Mouse (Mus musculus): ENCODE measurements around the gene Mrpl12. TPM values are rescaled to one million over a fixed set of nuclear protein-coding genes. Genes with fewer than 3 reads are reported as not detected.

Mrpl12 gene
- polyA plus RNA-seq, 1 experiment from 2014 or later = 176 TPM

- peaks cover 32% of the 10 kb centered on the region for H3K36me3 ChIP-seq (ENCODE audit: insufficient read depth, low read length)
- H3K9ac ChIP-seq (replicated peaks; ENCODE audit: low read length) = peak within 1 kb of the TSS; percentile 89
- H3K4me3 ChIP-seq (ENCODE audit: low read length) = peak within 1 kb of the TSS; percentile 94
- under 1% methylated on average over 54 of the region's 54 CpGs for WGBS
- H3K27me3 ChIP-seq (ENCODE audit: insufficient read depth, low read length) = no peaks in the 10 kb centered on the region
- peaks cover 19% of the 10 kb centered on the region for H3K4me1 ChIP-seq (ENCODE audit: insufficient read depth, low read length)
- no peaks in the 10 kb centered on the region for H3K9me3 ChIP-seq (ENCODE audit: low read length)
- peak within 1 kb of the TSS; percentile 79 for H3K4me2 ChIP-seq (replicated peaks; ENCODE audit: low read depth, low read length)
- peak within 1 kb of the TSS; percentile 76 for H3K27ac ChIP-seq (ENCODE audit: low read length)
- ATAC-seq (ENCODE audit: low FRiP score, low TSS enrichment) = peak; percentile 100
These were observed 17.2 kb upstream of the Mrpl12 start, which contains the start of gene Arl16 for GRCm38 (mm10) chr11:120467051-120467735. Gene Arl16 (minus strand): TSS chr11:120467607.

DNA sequence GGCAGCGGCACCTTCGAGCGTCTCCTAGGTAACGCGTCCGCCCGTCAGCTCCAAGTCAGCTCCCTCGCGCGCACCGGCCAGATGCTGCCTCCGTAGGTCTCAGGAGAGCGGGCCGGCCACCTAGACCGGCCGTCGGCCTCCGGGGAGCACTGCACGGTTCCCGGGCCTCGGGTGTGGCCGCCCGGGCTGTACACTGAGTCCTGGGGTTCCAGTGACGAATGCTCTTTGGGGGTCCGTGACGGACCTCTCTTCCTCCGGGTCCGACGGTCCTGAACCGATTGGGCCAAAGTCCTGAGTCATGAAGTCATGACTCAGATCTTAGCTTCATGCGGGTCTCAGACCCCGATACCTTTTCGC, 16.7 kb upstream of the Mrpl12 start:
- WGBS = 0% methylated on average over 33 of the region's 33 CpGs
- no peaks in the 10 kb centered on the region for H3K27me3 ChIP-seq (ENCODE audit: insufficient read depth, low read length)
- peak overlapping the region; percentile 41; the same call in 1 of the 2 replicates for H3K27ac ChIP-seq (ENCODE audit: low read length)
- no peaks in the 10 kb centered on the region for H3K9me3 ChIP-seq (ENCODE audit: low read length)
- H3K4me1 ChIP-seq (ENCODE audit: insufficient read depth, low read length) = peaks cover 19% of the 10 kb centered on the region
- peak overlapping the region; percentile 89 for H3K9ac ChIP-seq (replicated peaks; ENCODE audit: low read length)
- peak overlapping the region; percentile 94 for H3K4me3 ChIP-seq (ENCODE audit: low read length)
- peak overlapping the region; percentile 79 for H3K4me2 ChIP-seq (replicated peaks; ENCODE audit: low read depth, low read length)
- peak; percentile 64 for ATAC-seq (ENCODE audit: low FRiP score, low TSS enrichment)
- H3K36me3 ChIP-seq (ENCODE audit: insufficient read depth, low read length) = peaks cover 34% of the 10 kb centered on the region

DNA sequence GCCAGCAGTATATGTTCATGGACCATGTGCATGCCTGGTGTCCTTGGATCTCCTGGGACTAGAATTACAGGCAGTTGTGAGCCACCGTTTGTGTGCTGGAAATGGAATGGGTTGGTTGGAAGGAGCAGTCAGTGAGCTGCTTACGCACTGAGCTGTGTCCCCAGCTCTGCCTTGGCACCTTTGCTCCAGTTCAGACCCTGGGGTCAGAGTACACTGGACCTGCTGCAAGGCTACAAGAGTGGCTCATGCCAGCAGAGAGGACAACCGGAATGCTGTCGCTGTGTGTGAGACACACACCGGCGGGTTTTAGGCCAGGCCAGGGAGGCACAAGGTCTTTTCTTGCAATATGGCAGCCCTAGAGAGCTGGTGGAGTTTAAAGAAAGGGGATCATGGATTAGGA, 12.4 kb upstream of the Mrpl12 start:
- no peaks in the 10 kb centered on the region for H3K27me3 ChIP-seq (ENCODE audit: insufficient read depth, low read length)
- WGBS = 96% methylated on average over 6 of the region's 6 CpGs
- no peak overlapping the region for H3K9ac ChIP-seq (replicated peaks; ENCODE audit: low read length)
- peaks cover 62% of the 10 kb centered on the region for H3K36me3 ChIP-seq (ENCODE audit: insufficient read depth, low read length)
- no peaks in the 10 kb centered on the region for H3K9me3 ChIP-seq (ENCODE audit: low read length)
- no peak overlapping the region for H3K27ac ChIP-seq (ENCODE audit: low read length)
- peaks cover 9% of the 10 kb centered on the region for H3K4me1 ChIP-seq (ENCODE audit: insufficient read depth, low read length)
- H3K4me2 ChIP-seq (replicated peaks; ENCODE audit: low read depth, low read length) = no peak overlapping the region
- ATAC-seq (ENCODE audit: low FRiP score, low TSS enrichment) = no peak
- no peak overlapping the region for H3K4me3 ChIP-seq (ENCODE audit: low read length)

DNA sequence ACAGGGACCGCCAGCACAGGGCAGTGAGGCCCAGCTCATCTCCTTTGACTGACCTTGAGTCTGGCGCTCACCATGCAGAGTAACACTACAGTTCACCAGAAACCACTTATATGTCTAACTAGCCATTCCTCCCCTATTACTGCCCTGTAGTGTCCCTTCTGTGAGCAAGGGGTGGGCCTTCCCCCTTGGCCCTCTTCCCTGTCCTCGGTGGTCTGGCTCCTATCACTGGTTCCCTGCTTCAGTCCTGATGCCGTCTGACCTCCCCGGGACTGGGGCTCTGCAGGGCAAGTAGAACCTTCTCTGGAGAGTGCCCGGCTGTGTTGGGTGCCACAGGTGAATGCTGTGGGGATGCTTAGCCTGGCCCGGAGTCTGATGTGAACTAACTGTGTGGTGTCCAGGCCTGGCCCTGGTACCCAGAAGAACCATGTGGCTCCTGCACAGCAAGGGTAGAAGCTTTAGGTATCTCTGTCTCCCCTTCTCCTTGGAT, 922 bp upstream of the Mrpl12 start:
- peak overlapping the region; percentile 96; the same call in 1 of the 2 replicates for H3K4me3 ChIP-seq (ENCODE audit: low read length)
- peaks cover 57% of the 10 kb centered on the region for H3K36me3 ChIP-seq (ENCODE audit: insufficient read depth, low read length)
- ATAC-seq (ENCODE audit: low FRiP score, low TSS enrichment) = no peak
- H3K9me3 ChIP-seq (ENCODE audit: low read length) = no peaks in the 10 kb centered on the region
- WGBS = 90% methylated on average over 7 of the region's 7 CpGs
- H3K4me1 ChIP-seq (ENCODE audit: insufficient read depth, low read length) = peaks cover 17% of the 10 kb centered on the region
- no peaks in the 10 kb centered on the region for H3K27me3 ChIP-seq (ENCODE audit: insufficient read depth, low read length)
- H3K27ac ChIP-seq (ENCODE audit: low read length) = peak overlapping the region; percentile 81
- H3K4me2 ChIP-seq (replicated peaks; ENCODE audit: low read depth, low read length) = peak overlapping the region; percentile 92
- H3K9ac ChIP-seq (replicated peaks; ENCODE audit: low read length) = peak overlapping the region; percentile 93

DNA sequence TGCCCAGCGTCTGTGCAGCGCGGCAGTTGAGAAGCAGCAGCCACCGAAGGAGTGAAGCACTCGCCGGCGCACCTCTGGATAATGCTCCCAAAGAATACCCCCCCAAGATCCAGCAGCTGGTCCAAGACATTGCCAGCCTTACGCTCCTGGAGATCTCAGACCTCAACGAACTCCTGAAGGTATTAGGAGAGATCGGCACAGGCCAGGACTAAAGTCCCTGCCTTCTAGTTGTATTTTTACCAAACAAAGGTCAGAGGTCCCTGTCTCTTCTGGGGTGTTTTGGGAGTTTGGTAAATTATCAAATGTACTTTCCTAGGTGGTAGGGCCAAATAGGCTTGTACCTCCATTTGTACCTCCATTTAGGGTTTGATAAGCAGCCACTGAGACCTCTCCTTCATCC, 838 bp downstream of the Mrpl12 start:
- 7% methylated on average over 10 of the region's 10 CpGs for WGBS
- no peaks in the 10 kb centered on the region for H3K9me3 ChIP-seq (ENCODE audit: low read length)
- H3K4me3 ChIP-seq (ENCODE audit: low read length) = peak overlapping the region; percentile 96
- no peak for ATAC-seq (ENCODE audit: low FRiP score, low TSS enrichment)
- no peaks in the 10 kb centered on the region for H3K27me3 ChIP-seq (ENCODE audit: insufficient read depth, low read length)
- H3K4me2 ChIP-seq (replicated peaks; ENCODE audit: low read depth, low read length) = peak overlapping the region; percentile 92
- H3K4me1 ChIP-seq (ENCODE audit: insufficient read depth, low read length) = peaks cover 26% of the 10 kb centered on the region
- H3K9ac ChIP-seq (replicated peaks; ENCODE audit: low read length) = peak overlapping the region; percentile 93
- H3K36me3 ChIP-seq (ENCODE audit: insufficient read depth, low read length) = peaks cover 50% of the 10 kb centered on the region
- H3K27ac ChIP-seq (ENCODE audit: low read length) = peak overlapping the region; percentile 81

DNA sequence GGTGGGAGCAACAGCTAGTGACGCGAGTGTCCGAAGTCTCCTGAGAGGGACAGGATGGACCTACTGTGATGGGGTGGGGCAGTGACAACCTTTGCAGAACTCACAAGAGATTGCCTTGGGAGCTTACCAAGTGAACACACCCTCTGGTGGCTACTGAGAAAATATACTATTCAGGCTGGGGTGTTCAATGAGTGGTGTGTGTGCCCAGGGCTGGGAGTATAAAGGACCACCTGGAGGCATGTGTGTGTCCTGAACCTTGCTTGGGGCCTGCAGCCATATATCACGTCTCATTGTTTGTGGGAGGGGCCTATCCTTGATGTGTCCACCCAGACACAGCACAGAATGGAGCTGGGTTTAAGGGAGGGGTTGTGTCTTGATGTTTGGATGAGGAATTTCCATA, 4.1 kb downstream of the Mrpl12 start:
- H3K27me3 ChIP-seq (ENCODE audit: insufficient read depth, low read length) = no peaks in the 10 kb centered on the region
- no peak overlapping the region for H3K4me2 ChIP-seq (replicated peaks; ENCODE audit: low read depth, low read length)
- WGBS = 75% methylated on average over 4 of the region's 4 CpGs
- H3K9ac ChIP-seq (replicated peaks; ENCODE audit: low read length) = no peak overlapping the region
- no peaks in the 10 kb centered on the region for H3K9me3 ChIP-seq (ENCODE audit: low read length)
- peaks cover 44% of the 10 kb centered on the region for H3K4me1 ChIP-seq (ENCODE audit: insufficient read depth, low read length)
- H3K27ac ChIP-seq (ENCODE audit: low read length) = no peak overlapping the region
- peaks cover 32% of the 10 kb centered on the region for H3K36me3 ChIP-seq (ENCODE audit: insufficient read depth, low read length)
- ATAC-seq (ENCODE audit: low FRiP score, low TSS enrichment) = no peak
- no peak overlapping the region for H3K4me3 ChIP-seq (ENCODE audit: low read length)

DNA sequence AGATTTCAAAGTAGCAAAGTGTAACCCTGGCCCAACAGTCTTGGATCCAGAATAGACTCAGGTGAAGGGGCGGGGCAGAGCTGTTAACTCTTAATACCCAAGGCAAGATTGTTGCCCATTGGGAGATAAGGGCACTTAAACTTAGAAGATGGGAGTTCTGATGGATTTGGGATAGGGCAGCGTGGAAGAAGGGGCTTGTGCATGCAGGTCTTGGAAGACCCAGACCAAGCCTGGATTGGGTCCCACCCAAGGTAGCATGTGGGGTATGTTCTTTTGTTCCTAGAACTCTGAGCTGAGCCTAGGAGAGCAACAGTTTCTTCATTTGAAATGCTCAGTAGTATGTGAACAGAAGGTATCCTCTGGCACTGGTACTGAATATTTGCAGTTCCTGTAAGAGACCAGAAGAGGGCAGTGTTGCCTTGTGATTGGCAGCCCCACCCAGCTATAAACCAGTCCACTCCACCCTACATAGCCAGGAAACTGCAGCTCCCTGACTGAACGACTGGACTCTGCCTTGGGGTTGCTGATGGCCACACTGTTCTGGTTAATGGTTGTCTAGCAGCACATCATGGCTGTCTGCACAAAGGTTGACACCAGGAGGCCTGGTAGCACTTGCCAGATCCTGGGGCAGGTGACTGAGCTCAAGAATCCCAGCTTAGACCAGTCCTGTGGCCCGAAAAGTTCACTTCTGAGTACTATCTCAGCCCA, 4.8 kb downstream of the Mrpl12 start:
- H3K27me3 ChIP-seq (ENCODE audit: insufficient read depth, low read length) = no peaks in the 10 kb centered on the region
- peak overlapping the region; percentile 93 for H3K27ac ChIP-seq (ENCODE audit: low read length)
- 0 out of 2 replicates have a peak overlapping the region, but pooled peaks have one; percentile 25 for H3K9ac ChIP-seq (replicated peaks; ENCODE audit: low read length)

DNA sequence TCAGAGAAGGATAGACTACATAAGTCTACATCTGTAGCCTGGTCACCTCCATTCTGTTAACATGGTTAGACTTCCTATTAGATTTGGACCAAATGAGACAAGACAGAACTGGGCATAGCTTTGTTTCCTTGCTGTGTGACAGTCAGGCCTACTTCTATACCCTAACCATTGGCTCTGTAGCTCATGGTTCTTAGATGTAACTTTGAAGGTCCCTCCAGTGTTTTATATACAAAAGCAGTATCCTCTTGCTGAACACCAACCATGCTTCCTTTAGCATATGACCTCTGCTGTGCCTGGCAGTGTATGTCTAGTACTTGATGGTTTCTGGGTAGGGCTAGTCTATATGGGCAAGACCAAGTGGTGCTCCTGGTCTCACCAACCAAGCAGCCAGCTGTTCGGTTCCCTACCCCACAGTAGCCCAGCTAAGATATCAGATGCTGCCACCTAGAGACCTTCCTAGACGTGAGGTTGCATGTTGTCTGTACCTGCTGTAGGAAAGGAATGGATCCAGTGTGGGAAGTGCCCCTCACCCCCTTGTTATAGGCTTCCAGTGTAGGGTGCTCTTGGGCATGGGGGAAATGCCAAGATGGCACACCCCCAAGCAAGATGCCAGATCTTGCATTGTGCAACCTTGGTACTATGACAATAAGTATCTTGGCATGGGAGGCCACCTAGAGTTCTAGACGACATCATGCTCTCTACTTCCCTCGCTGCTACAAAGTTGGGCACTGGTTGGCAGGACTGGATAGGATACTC, 6.1 kb downstream of the Mrpl12 start:
- Histone ChIP-seq H3K27ac (ENCODE audit: low read length) (peak overlapping the region; percentile 93), H3K36me3 (ENCODE audit: insufficient read depth, low read length) (peaks cover 41% of the 10 kb centered on the region), H3K4me2 (replicated peaks; ENCODE audit: low read depth, low read length) (peak overlapping the region; percentile 82), H3K9me3 (ENCODE audit: low read length) (no peaks in the 10 kb centered on the region), H3K4me1 (ENCODE audit: insufficient read depth, low read length) (peaks cover 38% of the 10 kb centered on the region), H3K9ac (replicated peaks; ENCODE audit: low read length) (peak overlapping the region; percentile 84), H3K4me3 (ENCODE audit: low read length) (no peak overlapping the region), H3K27me3 (ENCODE audit: insufficient read depth, low read length) (no peaks in the 10 kb centered on the region)
- ATAC-seq (ENCODE audit: low FRiP score, low TSS enrichment) = no peak
- 33% methylated on average over 4 of the region's 4 CpGs for WGBS

More for the DNA sequence above, 4.8 kb downstream of the Mrpl12 start:
- ATAC-seq (ENCODE audit: low FRiP score, low TSS enrichment) = peak; percentile 72
- Histone ChIP-seq H3K4me1 (ENCODE audit: insufficient read depth, low read length) (peaks cover 42% of the 10 kb centered on the region), H3K36me3 (ENCODE audit: insufficient read depth, low read length) (peaks cover 28% of the 10 kb centered on the region), H3K4me3 (ENCODE audit: low read length) (no peak overlapping the region), H3K4me2 (replicated peaks; ENCODE audit: low read depth, low read length) (no peak overlapping the region), H3K9me3 (ENCODE audit: low read length) (no peaks in the 10 kb centered on the region)
- WGBS = 58% methylated on average over 4 of the region's 4 CpGs

- peaks cover 46% of the 10 kb centered on the region for H3K36me3 ChIP-seq (ENCODE audit: insufficient read depth, low read length)
- ATAC-seq (ENCODE audit: low FRiP score, low TSS enrichment) = peak; percentile 87
- H3K9ac ChIP-seq (replicated peaks; ENCODE audit: low read length) = peak within 1 kb of the TSS; percentile 84
- H3K9me3 ChIP-seq (ENCODE audit: low read length) = no peaks in the 10 kb centered on the region
- peak within 1 kb of the TSS; percentile 90 for H3K4me3 ChIP-seq (ENCODE audit: low read length)
- H3K4me1 ChIP-seq (ENCODE audit: insufficient read depth, low read length) = peaks cover 33% of the 10 kb centered on the region
- peak within 1 kb of the TSS; percentile 93 for H3K27ac ChIP-seq (ENCODE audit: low read length)
- H3K4me2 ChIP-seq (replicated peaks; ENCODE audit: low read depth, low read length) = peak within 1 kb of the TSS; percentile 82
- no peaks in the 10 kb centered on the region for H3K27me3 ChIP-seq (ENCODE audit: insufficient read depth, low read length)
- under 1% methylated on average over 35 of the region's 35 CpGs for WGBS
These were observed 7.1 kb downstream of the Mrpl12 start, which contains the start of gene Slc25a10 for GRCm38 (mm10) chr11:120491317-120492023. Gene Slc25a10 (plus strand): TSS chr11:120491840.

Measured in kidney, embryonic 16.5 days (tissue).